ENCODE assay signal across 16 mouse cellular contexts in the genomic region with DNA sequence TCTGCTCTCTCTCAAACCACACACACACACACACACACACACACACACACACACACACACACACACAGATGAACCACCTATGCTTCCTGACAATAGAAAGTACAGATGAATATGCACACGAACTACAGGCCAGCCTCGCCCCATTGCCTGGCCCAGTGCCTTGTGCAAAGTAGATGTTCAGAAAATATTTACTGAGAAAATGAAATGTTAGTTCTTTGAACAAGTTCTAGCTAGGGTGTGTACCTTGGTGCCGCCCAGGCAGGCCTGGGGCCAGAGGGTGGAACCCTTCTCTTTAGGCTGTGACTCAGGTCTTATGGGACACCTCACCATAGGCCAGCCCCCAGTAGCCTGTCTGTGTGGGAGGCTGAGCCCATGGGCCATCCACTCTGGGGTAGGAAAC.
DNase-seq lines count a peak whose midpoint lies in the region; TF ChIP-seq lines count a peak whose summit lies in the region.
"Had no signal": no experiment of that assay in that cellular context is flagged by ENCODE, and none has a peak within 500 bp of the region (broad histone marks: within the 10 kb centered on the region; RNA-seq: fewer than 3 reads in every experiment).

No protein-coding gene starts in this region.

- no peak overlapping the region for H3K4me3 ChIP-seq in cerebellum, adult 2 months (replicated peaks; ENCODE audit: insufficient read depth, low read depth, low read length)
- H3K4me3 ChIP-seq in thymus, adult 2 months (ENCODE audit: control insufficient read depth, insufficient read depth, low read length) = no peak overlapping the region
- H3K4me3 ChIP-seq: erythroblast, embryonic 14.5 days; forebrain, embryonic 15.5 days; limb, embryonic 10.5 days; megakaryocyte, embryonic 14.5 days had no signal

- no peak for DNase-seq in cerebellum, adult 2 months
- no peak for DNase-seq in cerebellum, adult 9-11 months
- peak; percentile 51 to 59 for DNase-seq in lung, adult 18-20 months
- DNase-seq in lung, postnatal 4 days = no peak
- DNase-seq in urinary bladder, postnatal 14 days (ENCODE audit: low spot score) = peak; percentile 65
- no peak for DNase-seq in urinary bladder, adult 2 months (ENCODE audit: low spot score)
- DNase-seq in thymus, adult 2 months = no peak
- DNase-seq in spleen, adult 18-20 months = no peak
- DNase-seq: adrenal gland, postnatal 14 days; kidney, adult 9 months; liver, postnatal 0 days; thymus, postnatal 4 days had no signal

- TF ChIP-seq CTCF in cerebellum, adult 2 months (IDR thresholded peaks at IDR 0.05; ENCODE audit: borderline replicate concordance, insufficient read depth, low read depth, low read length) = no peak
- TF ChIP-seq CTCF in thymus, adult 2 months (IDR thresholded peaks at IDR 0.05; ENCODE audit: borderline replicate concordance, control insufficient read depth, extremely low read depth, insufficient read depth, low read length, poor library complexity) = no peak

- H3K36me3 ChIP-seq in thymus, adult 2 months (ENCODE audit: control insufficient read depth, insufficient read depth, low read length) = no peaks in the 10 kb centered on the region
- H3K36me3 ChIP-seq: forebrain, embryonic 15.5 days had no signal

- TF ChIP-seq POLR2A in cerebellum, adult 2 months (IDR thresholded peaks at IDR 0.05; ENCODE audit: borderline replicate concordance, insufficient read depth, low read length) = no peak
- no peak for TF ChIP-seq POLR2A in thymus, adult 2 months (IDR thresholded peaks at IDR 0.05; ENCODE audit: control insufficient read depth, extremely low read depth, insufficient read depth, low read length, poor library complexity)

- 64% methylated on average over 3 of the region's 3 CpGs for WGBS in cerebellum, adult 2 months
- 80% methylated on average over 3 of the region's 3 CpGs for WGBS in thymus, adult 2 months

- peak overlapping the region; percentile 60 for H3K27ac ChIP-seq in cerebellum, adult 2 months (ENCODE audit: insufficient read depth, low read length)
- H3K27ac ChIP-seq in thymus, adult 2 months (ENCODE audit: control insufficient read depth, insufficient read depth, low read length) = no peak overlapping the region
- H3K27ac ChIP-seq: forebrain, embryonic 15.5 days; limb, embryonic 10.5 days had no signal

- H3K4me1 ChIP-seq in cerebellum, adult 2 months (ENCODE audit: control insufficient read depth, insufficient read depth, low read length) = peaks cover 47% of the 10 kb centered on the region
- no peaks in the 10 kb centered on the region for H3K4me1 ChIP-seq in thymus, adult 2 months (replicated peaks; ENCODE audit: control insufficient read depth, insufficient read depth, low read length)
- H3K4me1 ChIP-seq: forebrain, embryonic 15.5 days; megakaryocyte, embryonic 14.5 days had no signal

- H3K27me3 ChIP-seq in cerebellum, adult 2 months (ENCODE audit: control insufficient read depth, insufficient read depth, low read length) = no peaks in the 10 kb centered on the region
- H3K27me3 ChIP-seq in thymus, adult 2 months (ENCODE audit: control insufficient read depth, insufficient read depth, low read length) = no peaks in the 10 kb centered on the region
- H3K27me3 ChIP-seq: forebrain, embryonic 15.5 days had no signal

Comparison
In these comparisons a context has a peak if more than half of its experiments do, and no peak if none do; other contexts are left out.
1. DNase-seq: peak in lung, adult 18-20 months (2 of 2) and urinary bladder, postnatal 14 days (single experiment); none in cerebellum, adult 2 months (0 of 2), cerebellum, adult 9-11 months (single experiment), lung, postnatal 4 days (0 of 2), urinary bladder, adult 2 months (single experiment), thymus, adult 2 months (single experiment) and spleen, adult 18-20 months (0 of 2).